Mouse (Mus musculus): ENCODE measurements around the gene Ltb4r1.
A peak's percentile ranks its signal among the peaks of the same experiment; 100 is the strongest.

Ltb4r1 gene

DNA sequence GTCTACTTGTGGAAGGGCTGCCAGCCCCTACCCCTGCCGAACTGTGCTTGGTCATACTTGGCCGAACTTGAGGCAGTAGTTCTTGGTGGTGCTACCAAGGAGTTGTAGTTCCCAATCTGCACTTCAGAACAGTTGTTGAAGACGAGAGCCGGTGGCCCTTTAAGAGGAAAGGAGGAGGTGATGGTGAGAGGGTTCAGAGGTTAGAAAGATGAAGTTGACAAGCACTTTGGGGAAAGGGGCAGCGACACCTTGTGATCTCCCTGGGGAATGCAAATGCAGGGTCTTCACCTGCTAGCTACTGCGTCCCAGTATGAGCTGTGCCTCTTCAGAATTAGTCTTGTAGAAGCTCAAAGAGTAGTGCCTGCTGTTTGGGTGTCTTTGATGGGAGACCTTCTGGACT is 19.4 kb downstream of the Ltb4r1 start:
- DNase-seq (ENCODE audit: low spot score): peak; percentile 62

DNA sequence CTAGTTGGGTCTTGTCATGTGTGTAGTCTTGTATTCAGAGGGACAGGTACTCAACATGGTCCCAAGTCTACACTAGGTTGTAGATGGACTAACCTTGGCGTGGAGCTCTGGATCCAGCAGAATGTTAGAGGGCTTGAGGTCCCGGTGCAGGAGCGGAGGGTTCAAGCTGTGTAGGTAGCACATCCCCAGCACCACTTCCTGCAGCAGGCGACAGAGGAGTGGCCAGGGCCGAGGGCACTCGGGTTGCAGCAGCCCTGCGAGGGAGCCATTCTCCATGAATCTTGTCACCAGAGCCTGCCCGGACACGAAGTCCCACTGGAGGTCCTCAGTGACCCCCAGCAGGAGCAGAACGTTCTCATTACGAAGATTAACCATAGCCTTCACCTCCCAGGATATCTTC is 22.0 kb downstream of the Ltb4r1 start:
- no peak for DNase-seq (ENCODE audit: low spot score)

DNA sequence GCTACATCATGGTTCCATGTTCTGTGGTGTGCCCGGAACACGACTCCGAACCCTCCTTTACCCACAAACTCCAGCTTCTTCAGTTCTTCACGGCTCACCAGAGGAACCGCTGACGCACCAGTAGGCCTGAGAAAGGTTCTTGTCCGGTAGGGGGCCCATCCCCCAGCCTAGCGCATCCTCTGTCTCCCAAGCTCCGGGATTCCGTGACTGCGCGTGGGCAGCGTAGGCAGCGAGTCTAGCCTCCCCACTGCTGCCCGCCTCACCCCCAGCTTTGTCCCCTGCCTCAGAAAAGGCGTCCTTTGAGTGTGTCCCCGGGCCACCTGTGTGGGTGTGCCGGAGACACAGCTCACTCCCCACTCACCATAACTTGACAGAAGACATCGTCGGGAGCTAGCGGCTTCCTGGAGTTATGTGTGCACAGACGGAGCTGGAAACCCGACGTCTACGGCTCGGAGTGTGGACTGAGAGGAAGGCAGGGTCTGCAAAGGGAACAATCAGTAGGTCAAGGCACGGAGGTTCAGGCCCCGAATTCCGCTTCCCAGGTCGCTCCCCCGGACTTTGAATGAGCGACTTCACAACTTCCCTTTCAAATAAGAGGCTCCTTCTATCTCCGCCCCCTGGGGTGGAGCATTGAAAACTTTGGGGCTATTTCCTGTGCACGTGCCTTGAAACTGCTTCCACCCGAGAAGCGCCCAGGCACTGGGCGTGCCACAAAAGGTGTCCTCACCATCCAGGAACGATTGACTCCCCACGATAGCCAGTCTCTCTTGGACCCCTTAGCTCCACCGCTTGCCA is 22.7 kb downstream of the Ltb4r1 start, which contains the start of gene Ripk3:
Ripk3 (minus strand) TSS at position 610 of the 795 bp plus-strand sequence.
- no peak for DNase-seq (ENCODE audit: low spot score)

- no peak for DNase-seq (ENCODE audit: low spot score)
Observed at GRCm38 (mm10) chr14:55793461-55793860, 27.7 kb downstream of the Ltb4r1 start.

- DNase-seq (ENCODE audit: low spot score): no peak
Observed at GRCm38 (mm10) chr14:55793946-55794345, 28.2 kb downstream of the Ltb4r1 start.

GRCm38 (mm10) chr14:55795380-55796163 is 29.8 kb downstream of the Ltb4r1 start:
- DNase-seq (ENCODE audit: low spot score): no peak

DNA sequence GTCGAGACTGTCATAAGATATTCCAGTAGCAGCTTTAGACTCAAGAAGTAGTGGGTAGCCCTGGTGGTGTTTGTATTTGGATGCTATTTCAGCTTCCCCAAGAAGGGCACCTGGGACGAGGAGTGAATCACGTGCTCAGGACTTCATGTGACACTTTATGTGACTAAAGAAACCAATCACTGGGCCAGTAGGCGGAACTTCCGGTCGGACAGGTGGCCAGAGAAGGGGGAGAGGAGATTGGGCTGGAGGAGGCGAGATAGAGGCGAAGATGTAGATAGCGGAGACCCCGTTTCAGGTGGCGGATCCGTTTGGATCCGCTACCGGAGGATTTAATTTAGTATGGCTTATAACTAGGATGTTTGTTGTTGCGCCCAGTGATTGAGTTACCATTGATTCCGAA is 49.1 kb downstream of the Ltb4r1 start:
- DNase-seq (ENCODE audit: low spot score): peak; percentile 93

GRCm38 (mm10) chr14:55815310-55815751 is 49.6 kb downstream of the Ltb4r1 start:
- peak; percentile 75 for DNase-seq (ENCODE audit: low spot score)

Data from retina, embryonic 14.5 days (tissue).